Comparison of ENCODE assay signal across 10 mouse cellular contexts in the genomic region with DNA sequence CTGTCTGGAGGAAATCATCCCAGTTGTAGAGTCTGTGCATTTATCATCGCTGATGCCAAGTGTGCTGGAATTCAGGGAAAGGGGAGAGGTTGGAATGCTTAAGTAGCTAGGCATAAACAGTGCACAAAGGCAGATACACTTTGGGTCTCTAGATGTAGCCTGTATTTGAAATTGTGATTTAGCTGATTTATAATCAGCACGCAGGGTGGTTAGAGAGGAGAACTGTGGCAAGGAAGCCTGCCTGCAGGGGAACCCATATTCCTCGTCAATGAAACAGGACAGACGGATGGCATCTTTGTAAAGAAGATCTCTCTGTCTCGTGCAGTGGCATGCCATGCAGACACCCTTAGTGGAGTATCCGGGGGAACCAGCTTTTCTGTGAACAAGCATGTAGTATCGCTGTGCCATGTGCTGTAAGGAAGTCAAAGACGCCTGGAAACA. TPM values are rescaled to one million over a fixed set of nuclear protein-coding genes. Genes with fewer than 3 reads are reported as not detected.
DNase-seq lines count a peak whose midpoint lies in the region; ATAC-seq lines count a peak whose summit lies in the region.
"Had no signal": no experiment of that assay in that cellular context is flagged by ENCODE, and none has a peak within 500 bp of the region (broad histone marks: within the 10 kb centered on the region; RNA-seq: fewer than 3 reads in every experiment).

No protein-coding gene starts in this region.

- no peaks in the 10 kb centered on the region for H3K9me3 ChIP-seq in limb, embryonic 13.5 days
- no peaks in the 10 kb centered on the region for H3K9me3 ChIP-seq in limb, embryonic 10.5 days (replicated peaks)
- H3K9me3 ChIP-seq in forebrain, embryonic 13.5 days (replicated peaks) = no peaks in the 10 kb centered on the region
- H3K9me3 ChIP-seq: liver, embryonic 12.5 days had no signal

- H3K4me3 ChIP-seq in limb, embryonic 13.5 days = no peak overlapping the region
- no peak overlapping the region for H3K4me3 ChIP-seq in limb, embryonic 10.5 days
- peak overlapping the region; percentile 63 for H3K4me3 ChIP-seq in forebrain, embryonic 13.5 days
- H3K4me3 ChIP-seq: liver, embryonic 12.5 days had no signal

- H3K36me3 ChIP-seq in limb, embryonic 13.5 days = no peaks in the 10 kb centered on the region
- no peaks in the 10 kb centered on the region for H3K36me3 ChIP-seq in limb, embryonic 10.5 days
- H3K36me3 ChIP-seq in forebrain, embryonic 13.5 days (ENCODE audit: poor library complexity, severe bottlenecking) = no peaks in the 10 kb centered on the region
- H3K36me3 ChIP-seq: liver, embryonic 12.5 days had no signal

- H3K27me3 ChIP-seq in limb, embryonic 13.5 days = no peaks in the 10 kb centered on the region
- peaks cover 4% of the 10 kb centered on the region; the same call in 1 of the 2 replicates for H3K27me3 ChIP-seq in limb, embryonic 10.5 days (ENCODE audit: low read depth, poor library complexity, severe bottlenecking)
- H3K27me3 ChIP-seq in forebrain, embryonic 13.5 days = no peaks in the 10 kb centered on the region

- 67% methylated on average over 8 of the region's 8 CpGs for WGBS in limb, embryonic 13.5 days
- WGBS in limb, embryonic 10.5 days = 84% methylated on average over 8 of the region's 8 CpGs
- 57% methylated on average over 8 of the region's 8 CpGs for WGBS in forebrain, embryonic 13.5 days

- ATAC-seq in limb, embryonic 13.5 days (ENCODE audit: low FRiP score, low read depth) = no peak
- no peak for ATAC-seq in forebrain, embryonic 13.5 days
- ATAC-seq: liver, embryonic 12.5 days had no signal

- H3K27ac ChIP-seq in limb, embryonic 13.5 days = no peak overlapping the region
- H3K27ac ChIP-seq in limb, embryonic 10.5 days = no peak overlapping the region
- peak overlapping the region; percentile 68 for H3K27ac ChIP-seq in forebrain, embryonic 13.5 days
- H3K27ac ChIP-seq: liver, embryonic 12.5 days had no signal

- intact Hi-C loops in left cerebral cortex, postnatal 36 days (cut with DNase I) = loop anchor here (5.0 kb wide), 3 partner anchors 80 to 1320 kb away; no protein-coding TSS in a partner anchor

- H3K4me1 ChIP-seq in limb, embryonic 13.5 days = peaks cover 3% of the 10 kb centered on the region; the same call in 1 of the 2 replicates
- peaks cover 16% of the 10 kb centered on the region for H3K4me1 ChIP-seq in limb, embryonic 10.5 days
- peaks cover 25% of the 10 kb centered on the region for H3K4me1 ChIP-seq in forebrain, embryonic 13.5 days

- H3K9ac ChIP-seq in limb, embryonic 13.5 days = no peak overlapping the region
- H3K9ac ChIP-seq in forebrain, embryonic 13.5 days = peak overlapping the region; percentile 38
- H3K9ac ChIP-seq: liver, embryonic 12.5 days had no signal

- no peak for DNase-seq in limb, embryonic 10.5 days (ENCODE audit: low spot score)
- peak; percentile 43 to 44 for DNase-seq in left cerebral cortex, postnatal 36 days (ENCODE audit: low spot score in 2 of 2)
- peak; percentile 18 for DNase-seq in right cerebral cortex, postnatal 4 days
- DNase-seq in heart, adult 18-20 months = no peak
- DNase-seq in urinary bladder, postnatal 14 days (ENCODE audit: low spot score) = no peak
- DNase-seq: heart, adult 11 months had no signal

- peak overlapping the region; percentile 21; the same call in 1 of the 2 replicates for H3K4me2 ChIP-seq in limb, embryonic 13.5 days (replicated peaks)
- H3K4me2 ChIP-seq in forebrain, embryonic 13.5 days = peak overlapping the region; percentile 72
- H3K4me2 ChIP-seq: liver, embryonic 12.5 days had no signal

RNA-seq across cellular contexts. Expression of a gene that starts 2.2 kb away (rescaled TPM):
- 3.0 and 3.6 TPM in 2 replicates for polyA plus RNA-seq in limb, embryonic 13.5 days (2015; fragmentation: Nextera tagmentation; extraction: Ambion mirVana)
- 0.09 and 0.40 TPM in 2 replicates for polyA plus RNA-seq in limb, embryonic 10.5 days (2016; fragmentation: Nextera tagmentation; extraction: Ambion mirVana)
- 5.7 and 7.5 TPM in 2 replicates for polyA plus RNA-seq in forebrain, embryonic 13.5 days (2015; fragmentation: Nextera tagmentation; extraction: Ambion mirVana)
- 10 to 100 TPM; 77.1 to 80.8 TPM for total RNA-seq in left cerebral cortex, postnatal 36 days (2021)
- under 1 TPM in 1 of 2 experiments, not detected in 1; 0.10 TPM for total RNA-seq in heart, adult 18-20 months (2021)
- polyA plus RNA-seq: small intestine, adult 2 months had no signal

Comparison
In these comparisons a context has a peak if more than half of its experiments do, and no peak if none do; other contexts are left out.
1. DNase-seq: peak in left cerebral cortex, postnatal 36 days (2 of 2) and right cerebral cortex, postnatal 4 days (single experiment); none in limb, embryonic 10.5 days (single experiment), heart, adult 18-20 months (0 of 2) and urinary bladder, postnatal 14 days (single experiment).